Mouse (Mus musculus) 3134 (cell line): ENCODE measurements around the gene Sfrp5.

ENCODE experiments used
- DNase-seq: peaks from one replicate; pipeline ENCODE4 v3.0.0-alpha.2; 2011; ENCODE audit warnings: low spot score; ENCODE audit not compliant: insufficient read length; ENCODE audit errors: extremely low read depth

Gene Sfrp5

DNA sequence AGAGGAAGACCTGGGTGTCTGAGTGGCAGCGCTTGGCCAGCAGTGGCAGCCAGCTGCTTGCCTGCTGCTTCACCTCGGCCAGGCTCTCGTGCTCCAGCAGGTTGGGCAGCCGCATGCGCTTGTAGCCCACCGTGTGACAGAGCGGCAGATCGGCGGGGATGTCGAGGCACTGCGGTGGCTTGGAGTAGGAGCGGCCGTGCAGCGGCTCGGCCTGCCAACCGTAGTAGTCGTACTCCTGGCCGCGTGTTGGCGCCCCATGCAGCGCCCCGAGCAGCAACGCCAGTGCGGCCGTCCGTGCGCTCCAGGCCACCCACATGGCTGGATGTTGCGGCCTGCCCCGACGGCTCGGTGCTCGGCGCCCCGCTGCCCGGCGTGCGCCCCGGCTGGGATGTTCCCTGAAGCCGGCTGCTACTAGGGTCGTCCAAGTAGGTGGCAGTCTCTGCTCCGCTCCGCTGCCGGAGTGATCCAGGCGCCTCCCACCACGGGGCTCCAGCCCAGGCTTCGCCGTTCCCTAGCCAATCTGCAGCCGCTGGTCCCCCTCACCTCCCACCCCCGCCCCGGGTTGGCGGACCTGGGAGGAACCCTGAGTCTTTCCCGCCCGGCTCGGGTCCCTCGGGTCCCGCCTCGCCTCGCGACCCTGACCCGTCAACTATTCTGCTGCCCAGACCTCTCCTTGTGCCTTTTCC, at the start of gene Sfrp5:
TSS of gene Sfrp5 (minus strand) at position 557 of the 686 bp plus-strand sequence.
- DNase-seq, result no peak

DNA sequence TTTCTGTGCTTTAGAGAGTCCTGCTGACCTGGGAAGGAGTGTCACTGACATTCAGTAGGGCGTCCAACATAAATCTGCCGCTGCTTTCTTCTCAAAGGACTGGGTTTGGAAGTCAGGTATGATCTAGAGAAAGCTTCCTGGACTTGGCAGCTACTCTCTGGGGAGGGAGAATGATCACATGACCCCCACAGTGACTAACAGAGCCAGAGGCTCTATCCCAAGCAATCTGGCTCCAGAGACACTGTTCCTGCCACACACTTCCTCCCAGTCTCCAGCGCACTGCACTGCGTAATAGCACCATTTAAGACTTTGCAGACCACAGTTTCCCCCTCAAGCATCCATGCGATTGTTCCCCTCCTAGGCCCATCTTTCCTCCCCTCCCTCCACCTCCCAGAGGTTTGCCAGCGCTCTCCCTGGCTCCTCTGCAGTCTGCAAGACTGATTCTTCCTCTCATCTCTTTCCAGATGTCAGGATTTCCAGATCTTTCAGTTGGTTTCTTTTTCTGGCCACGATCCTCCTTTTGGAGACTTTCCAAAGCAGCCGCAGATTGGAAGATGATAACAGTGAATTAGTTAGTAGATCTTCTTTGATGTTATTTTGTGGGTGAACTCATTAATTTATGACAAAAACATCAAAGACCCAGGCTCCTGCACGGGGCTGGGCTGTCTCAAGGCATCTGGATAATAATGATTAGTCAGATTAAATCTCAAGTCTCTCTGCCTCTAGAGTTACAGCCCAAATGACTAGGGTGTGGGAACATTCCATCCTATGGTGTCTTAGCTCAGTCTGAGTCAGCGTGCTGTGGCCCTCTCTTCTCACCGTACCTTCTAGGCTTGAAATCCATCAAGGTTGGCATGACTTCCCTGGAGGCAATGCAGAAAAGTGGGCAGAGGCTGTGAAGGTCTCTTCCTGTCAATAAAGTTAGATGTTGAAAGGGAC, 48.2 kb upstream of the Sfrp5 start:
- DNase-seq, result peak; percentile 66

DNA sequence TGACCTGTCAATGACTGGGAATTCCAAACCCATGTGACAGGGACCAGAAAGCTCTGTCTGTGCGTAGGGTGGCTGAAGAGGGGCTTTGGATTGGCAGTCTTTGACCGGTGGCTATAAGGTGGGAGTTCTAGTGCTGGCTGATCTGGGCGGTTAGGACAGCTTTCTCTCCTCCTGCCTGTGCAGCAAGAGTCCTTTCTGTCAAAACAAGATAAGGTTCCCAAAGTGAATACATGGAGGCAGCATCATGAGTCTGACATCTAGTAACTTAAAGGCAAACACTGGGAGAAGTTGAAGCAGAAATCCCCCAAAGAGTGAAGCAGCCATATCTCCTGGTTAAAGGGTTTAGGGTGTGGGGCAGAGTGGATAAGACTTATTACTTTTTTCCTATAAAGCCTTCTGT, 45.5 kb upstream of the Sfrp5 start, which contains the start of gene Golga7b:
TSS of gene Golga7b (plus strand) at position 56 of the 400 bp plus-strand sequence.
- no peak for DNase-seq

DNA sequence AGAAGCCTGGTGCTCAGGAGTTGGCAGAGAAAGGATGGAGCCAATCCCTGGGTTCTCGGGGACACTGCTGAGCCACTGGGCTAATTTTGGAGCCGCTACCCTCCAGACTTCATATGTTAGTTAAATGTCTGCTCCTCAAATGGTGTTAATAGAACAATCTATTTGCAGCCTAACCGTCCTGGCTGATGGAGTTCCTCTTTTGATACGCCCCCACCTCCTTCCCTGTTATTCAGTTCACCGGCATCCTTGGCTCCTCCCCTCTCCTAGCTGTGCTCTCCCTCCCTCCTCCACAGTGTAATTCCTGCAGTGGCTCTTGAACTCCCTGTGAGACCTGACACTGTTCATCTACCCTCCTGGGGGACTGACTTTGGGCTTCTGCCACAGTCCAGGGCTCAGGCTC, 44.6 kb upstream of the Sfrp5 start:
- DNase-seq, result no peak

DNA sequence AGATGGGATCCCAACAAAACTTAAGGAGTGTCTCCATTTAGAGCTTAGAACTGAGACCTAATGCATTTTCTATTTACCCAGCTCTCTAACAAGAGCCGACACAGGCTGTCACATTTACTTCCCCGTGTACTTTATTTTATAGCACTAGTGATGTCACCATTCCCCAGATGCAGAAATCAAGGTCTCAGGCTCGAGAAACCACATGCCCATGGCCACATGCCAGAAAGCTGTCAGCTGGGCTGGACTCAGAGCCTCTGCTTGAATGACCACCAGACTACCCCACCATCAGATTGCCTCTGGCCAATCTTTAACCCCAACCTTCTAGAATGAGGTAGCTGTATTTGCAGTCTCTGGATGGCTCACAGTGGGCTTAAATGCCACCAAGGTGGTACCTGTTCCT, 41.3 kb upstream of the Sfrp5 start:
- no peak for DNase-seq

DNA sequence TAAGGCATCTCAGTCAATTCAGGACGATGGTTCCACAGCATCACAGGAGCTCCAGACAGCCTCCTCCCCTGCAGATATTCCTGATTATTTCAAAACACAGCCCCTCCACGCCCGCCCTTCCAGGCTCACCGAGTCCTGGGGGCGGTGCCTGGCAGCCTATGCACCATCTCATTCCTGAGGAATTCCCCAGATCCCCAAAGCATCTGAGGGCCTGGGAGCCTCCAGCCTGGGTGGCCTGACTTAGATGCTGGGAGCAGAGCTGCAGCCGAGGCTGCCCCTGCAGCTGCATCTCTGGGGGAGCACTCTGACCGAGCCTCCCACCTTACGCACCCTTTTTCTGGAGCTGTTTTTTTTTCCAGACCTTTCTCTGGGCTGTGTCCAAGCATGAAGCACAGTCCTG, 38.8 kb upstream of the Sfrp5 start:
- DNase-seq, result peak; percentile 86

DNA sequence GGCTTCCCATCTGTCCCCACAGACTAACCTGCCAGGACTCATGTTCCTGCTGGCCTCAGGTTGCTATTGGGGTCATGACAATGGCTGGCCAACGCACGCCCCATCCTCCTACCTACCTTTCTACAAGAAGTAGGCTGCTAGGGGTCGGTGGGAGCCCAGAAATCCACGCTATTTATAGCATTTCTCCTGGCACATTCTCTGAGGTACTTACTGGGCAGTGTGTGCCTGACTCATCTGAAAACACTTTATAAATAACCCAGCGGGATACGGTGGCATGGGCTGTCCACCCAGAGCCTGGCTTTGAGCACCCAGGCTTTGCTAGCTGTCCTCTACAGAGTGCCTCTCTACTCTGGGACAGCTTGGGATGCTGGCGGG, 36.3 kb upstream of the Sfrp5 start:
- peak; percentile 69 for DNase-seq

DNA sequence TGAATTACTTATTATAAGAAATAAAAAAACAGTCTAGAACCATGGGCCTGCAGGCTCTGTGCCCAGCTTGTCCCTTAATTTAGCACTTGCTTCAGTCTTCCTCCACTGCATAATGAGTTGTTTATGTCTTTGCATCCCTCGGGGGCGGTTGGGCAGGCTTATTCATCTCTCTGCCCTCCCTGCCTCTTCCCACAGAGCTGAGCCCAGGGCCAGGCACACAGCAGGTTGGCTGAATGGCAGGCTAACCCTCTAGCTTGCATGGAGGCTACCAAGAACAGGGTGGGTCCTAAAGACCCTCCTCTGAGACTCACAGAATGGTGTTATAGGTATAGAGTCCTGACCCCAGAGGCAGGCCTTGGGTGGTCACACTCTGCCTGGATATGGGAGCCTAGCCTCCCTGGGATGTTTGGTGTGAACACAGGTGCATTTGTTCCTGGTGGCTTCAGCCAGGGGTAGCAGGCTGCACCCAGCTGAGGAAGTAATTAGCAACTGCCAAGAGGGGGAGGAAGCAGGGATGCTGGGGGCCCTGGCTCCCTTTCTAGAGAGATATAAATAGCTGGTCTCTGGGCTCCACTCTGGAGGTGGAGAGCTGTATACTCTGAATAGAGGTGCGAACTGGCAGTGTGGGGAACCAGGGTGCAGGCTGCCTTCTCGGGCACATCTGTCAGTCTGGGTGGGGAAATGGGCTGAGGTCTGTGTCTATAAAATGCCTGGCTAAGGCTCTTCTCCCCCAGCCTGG, 35.7 kb upstream of the Sfrp5 start:
- DNase-seq, result no peak

DNA sequence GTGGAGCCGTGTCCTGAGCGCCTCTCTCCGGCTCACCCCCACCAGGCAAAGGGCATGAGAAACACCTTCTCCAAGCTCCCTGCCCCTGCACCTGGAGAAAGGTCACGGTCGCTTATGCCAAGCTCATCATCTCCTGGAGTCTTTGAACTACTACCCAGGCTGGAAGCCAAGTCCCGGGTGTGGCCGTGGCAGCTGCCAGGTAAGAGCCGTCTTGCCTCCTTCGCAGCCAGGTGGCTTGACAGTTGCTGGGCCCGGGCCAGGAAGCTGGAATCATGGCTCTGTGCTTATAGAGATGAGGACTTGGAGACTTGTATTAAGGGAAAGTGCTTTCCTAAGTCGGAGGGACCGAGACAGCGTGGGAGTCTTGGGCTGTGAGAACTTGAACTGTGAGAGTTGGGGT, 28.9 kb upstream of the Sfrp5 start:
- no peak for DNase-seq

DNA sequence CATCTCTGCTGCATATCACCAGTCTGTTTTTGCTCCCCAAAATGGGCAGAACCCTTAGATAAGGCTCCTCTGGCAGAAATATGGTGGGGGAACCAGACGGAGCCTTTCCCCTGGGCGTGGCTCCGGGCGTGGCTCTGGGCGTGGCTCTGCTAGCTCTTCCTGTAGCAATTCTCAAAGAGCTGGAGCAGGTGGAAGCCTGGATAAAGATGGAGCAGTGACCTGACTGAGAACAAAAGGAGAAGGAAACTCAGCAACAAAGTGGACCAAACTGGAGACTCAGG, 28.2 kb upstream of the Sfrp5 start:
- peak; percentile 37 for DNase-seq

DNA sequence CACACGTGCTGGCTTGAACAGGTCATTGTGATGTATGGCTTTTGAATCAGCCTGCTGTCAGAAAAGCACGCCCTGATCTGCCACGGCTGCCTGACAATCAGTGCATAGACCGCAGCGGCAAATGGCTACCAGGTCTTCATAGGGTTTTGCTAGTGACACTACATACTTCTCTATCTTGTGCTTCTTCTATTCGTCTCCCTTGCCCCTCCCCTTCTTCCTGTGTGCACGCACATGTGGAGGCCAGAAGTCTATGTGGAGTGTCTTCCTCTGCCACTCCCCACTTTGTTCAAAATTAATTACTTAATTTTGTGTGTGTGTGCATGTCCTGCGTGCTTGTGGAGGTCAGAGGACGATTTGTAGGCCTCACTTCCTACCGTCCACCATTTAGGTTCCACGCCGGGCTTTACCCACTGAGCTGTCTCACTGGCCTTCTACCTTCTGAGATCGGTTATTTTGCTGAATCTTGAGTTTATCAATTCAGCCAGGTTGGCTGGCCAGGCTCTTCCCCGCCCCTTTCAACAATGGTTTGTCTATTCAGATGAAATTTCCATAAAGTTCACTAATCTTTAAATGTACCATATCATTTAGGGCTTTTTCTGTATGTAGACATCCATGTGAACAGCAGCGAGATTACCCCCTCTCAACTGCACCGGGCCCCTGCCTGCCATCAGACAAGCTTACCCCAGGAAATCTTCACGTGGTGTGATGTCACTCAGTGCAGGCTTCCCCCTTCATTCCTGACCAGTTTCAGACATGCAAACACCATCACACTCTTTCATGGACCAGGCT, 27.6 kb upstream of the Sfrp5 start:
- DNase-seq, result no peak

DNA sequence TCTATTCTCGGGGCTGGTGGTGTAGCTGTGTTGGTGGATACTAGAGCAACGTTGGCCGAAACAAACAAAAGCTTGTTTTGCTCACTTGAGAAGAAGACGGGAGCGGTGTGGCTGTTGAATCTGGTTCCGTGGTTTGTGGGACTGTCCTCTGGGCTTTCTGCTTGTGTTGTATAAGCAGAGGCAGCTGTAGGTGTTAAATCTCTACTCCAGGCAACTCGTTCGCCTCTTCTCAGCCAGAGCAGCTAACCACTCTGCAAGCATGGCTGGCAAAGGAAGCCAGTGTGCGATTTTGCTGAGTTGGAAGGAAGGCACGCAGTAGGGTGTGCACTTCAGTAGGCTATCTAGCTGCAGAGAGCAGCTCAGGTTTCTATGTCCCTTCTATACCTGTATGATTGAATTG, 24.4 kb upstream of the Sfrp5 start:
- no peak for DNase-seq

DNA sequence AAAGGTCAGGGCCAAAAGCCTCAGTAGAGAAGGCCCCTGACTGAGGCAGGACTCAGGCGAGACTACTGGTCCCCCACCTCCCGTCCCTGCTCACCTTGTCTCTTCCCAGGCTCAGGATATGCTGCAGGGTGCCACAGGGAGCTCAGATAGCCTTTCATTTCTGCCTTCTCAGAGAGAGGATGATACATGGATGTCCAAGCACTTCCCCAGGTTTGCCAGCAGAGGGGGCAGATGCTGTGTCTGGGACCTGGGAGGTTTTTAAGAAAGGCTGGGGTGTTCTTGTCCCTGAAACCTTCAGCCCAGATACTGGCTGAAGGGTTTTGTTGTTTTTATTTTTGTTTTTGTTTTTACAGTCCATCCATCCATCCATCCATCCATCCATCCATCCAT, 15.3 kb upstream of the Sfrp5 start:
- peak; percentile 53 for DNase-seq

DNA sequence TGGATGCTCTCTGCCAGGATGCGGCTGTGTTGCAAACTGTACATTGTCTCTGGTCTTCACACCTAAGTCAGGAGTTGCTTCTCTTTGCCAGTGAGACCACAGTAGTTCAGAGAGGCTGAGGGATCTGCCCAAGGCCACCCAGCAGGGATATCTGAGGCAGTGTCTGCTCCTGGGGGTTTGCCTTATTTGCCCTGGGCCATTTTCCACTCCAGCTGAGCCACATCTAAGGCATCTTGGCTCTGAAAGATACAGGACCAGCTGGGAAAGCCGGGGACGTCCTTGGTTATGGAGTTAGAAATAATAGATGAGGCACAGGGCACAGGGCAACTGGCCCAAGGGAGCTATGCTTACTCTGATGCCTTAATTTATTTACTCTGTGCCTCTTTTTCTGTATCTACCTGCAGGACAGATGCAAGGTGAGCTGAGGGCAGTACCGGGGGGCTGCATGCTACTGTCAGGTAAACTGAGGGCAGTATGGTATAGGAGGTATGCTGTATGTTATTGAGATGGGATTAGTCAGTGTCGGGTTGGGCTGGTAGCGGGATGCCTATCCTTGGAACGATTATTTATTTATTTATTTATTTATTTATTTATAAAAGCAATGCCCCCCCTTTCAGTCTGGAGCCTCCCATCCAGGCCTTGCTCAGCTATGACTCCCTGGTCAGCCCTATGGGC, 14.8 kb upstream of the Sfrp5 start:
- no peak for DNase-seq

DNA sequence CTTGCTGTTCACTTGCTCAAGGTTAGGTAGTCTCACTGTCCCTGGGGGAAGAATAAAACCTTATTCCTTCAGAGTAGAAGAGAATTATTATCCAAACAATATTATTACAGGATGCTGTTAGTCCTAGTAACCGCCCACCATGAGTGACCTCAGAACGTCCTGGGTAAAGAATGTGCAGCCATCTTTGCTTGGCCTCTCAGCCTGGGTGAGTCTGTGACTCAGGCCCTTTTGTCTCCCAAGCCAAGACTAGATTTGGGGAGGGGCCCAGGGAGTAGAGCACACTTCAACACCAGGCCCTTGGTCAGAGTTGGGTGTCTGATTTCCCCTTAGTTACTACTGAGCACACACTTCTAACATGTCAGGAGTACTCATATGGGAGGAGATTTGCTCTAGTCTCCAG, 12.5 kb upstream of the Sfrp5 start:
- DNase-seq, result no peak

DNA sequence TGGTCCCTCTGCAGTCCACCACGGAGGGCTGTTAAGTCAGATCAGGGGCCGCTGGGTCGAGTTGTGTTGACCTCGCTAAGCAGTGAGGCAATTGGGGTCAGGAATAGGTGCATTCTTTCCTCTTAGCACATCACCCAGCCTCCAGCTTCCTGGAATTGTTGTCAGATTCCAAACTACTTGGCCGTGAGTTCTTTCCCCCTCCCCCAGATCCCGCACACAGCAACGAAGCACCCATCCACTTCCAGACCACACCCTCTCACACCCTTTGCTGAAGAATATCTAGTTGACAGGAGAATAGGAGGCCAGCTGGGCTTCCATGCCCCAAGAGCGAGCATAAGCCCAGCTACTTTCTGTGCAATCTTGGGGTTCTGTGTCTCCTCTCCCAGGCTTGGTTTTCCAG, 9.9 kb upstream of the Sfrp5 start:
- DNase-seq, result no peak

DNA sequence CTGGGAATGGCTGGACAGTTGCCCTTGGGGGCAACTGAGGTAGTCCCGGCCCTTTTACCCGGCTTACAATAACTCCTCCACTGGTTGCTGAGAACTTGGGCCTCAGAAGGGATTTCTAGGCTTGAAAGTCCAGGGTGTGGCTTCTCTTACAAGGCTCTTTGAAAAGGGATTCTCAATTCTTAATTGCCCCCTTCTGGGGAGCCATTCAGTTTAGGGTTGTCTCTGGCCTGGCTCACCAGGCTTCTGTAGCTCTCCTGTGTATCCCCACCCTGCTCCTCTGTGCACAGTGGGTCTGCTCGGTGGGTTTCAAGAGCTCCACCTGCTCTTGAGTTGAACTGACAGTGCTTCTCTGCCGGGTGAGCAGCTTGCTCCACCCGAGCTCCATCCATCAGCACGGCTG, 7.9 kb upstream of the Sfrp5 start:
- no peak for DNase-seq

DNA sequence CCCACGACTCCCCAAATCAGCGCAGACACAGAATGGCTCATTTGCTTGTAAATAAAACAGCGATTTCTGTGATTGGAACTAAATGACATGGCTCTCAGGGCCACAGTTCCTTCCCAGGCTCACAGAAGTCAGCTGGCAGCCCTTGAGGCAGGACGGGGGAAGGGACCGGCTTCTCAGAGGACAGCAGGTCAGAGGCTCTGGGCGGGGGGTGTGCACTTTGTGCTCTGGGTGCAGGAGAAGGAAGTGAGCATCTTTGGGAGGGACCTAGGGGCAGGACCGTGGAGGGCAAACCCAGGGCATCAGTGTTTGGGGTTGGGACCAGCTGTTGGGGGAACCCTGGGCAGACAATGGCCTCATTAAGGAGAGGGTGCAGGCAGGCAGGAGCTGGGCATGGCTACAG, 7.4 kb upstream of the Sfrp5 start:
- DNase-seq, result no peak

DNA sequence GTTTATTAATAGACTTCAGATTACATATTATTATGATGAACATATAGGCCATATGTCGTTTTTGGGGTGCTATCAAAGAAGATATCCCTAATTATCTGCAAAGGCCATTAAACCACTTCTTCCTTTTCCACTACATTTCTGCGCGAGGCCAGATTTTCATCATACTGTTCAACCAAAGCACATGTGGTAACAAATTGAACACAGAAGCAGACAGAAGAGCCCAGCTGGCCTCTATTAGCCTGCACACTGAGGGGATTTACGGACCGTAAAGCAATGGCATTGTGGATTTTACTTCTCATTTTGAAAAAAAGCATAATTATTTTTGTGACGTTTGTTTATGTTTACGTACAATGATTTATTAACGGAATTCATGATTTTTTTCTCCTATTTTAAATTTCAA, 3.1 kb upstream of the Sfrp5 start:
- DNase-seq, result no peak

DNA sequence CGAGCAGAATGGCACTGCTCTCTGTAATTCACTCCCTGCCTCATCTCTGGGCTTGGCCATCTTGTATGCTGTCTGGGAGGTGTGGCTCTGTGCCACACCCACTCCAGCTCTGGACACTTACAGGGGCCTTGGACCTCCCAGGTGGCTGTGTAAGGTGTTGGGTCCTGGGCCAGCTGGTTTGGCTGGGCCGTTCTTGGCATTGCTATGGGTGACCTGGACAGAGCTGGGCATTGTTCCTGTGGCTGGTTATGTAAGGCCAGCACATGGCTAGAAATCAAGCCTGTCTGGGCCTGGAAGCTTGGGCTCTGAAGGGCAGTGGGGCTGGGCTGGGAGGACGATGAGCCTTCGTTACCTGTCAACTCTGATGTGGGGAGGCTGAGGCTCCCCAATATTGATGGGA, 2.3 kb upstream of the Sfrp5 start:
- peak; percentile 49 for DNase-seq
